Mouse (Mus musculus) ZHBTc4 (cell line): ENCODE results near the gene Chrne.

Experiments used
- DNase-seq: peaks from one replicate; pipeline ENCODE4 v3.0.0-alpha.2; 2011; ENCODE audit warnings: low read depth, low spot score

Chrne gene

GRCm38 (mm10) chr11:70619101-70619500 lies at the start of gene Chrne:
TSS of gene Chrne (minus strand) at chr11:70619216.
- no peak for DNase-seq

DNA sequence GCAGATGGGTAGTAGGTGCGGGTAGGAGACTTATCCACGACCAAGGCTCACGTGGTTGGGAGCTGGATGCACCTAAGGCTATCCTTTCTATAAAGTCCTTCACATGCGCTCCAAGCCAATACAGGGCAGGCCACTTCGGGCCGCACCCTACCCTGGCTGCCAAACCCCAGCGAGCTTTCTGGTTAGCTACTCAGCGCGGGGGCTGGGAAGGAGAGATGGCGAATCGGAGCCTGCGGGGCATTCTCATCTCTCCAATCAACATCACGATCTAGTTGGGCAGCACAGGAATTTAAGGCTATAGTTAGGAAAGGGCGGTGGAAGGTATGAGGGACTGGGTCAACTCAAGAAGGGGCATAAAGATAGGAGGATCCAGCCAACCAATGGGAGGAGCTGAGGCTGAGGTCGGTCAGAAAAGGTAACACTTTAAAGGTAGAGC lies 49.3 kb upstream of the Chrne start:
- no peak for DNase-seq

- no peak for DNase-seq
Observed at GRCm38 (mm10) chr11:70667271-70668150, 48.5 kb upstream of the Chrne start.

DNA sequence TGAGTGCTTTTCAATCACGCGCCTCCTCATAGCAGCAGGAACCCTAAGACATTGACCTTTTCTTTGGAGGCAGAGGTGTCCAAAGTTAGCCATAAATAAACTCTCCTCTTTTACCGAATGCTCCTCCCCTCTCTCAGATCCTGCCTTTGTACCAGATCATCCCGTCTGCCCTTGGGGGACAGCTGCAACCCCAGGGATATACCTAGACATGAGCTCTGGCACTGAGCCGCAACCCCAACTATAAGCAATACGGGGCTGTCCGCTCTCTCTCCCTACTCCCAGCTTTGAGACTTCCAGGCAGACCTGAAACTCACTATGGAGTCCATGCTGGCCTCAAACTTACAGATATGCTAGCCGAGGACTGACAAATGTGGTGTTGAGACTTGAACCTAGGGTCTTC lies 47.7 kb upstream of the Chrne start:
- DNase-seq, result no peak

DNA sequence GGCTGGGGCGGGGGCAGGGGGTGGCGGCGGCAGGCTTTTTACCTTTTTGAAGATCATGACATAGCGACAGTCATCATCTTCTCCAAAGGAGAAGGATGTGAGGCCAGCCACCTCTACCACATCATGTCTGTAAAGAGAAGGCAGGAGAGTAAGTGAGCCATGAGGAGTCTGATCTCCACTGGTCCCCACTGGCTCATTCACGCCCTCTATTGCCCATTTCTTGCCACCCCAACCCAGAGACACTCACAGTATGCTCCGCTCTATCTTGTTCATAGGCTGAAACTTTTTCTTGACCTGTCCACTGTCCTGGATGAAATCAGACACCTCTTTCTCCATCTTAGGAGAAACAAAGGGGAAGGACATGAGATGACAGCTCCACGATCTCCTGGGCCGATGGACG lies 45.7 kb upstream of the Chrne start:
- no peak for DNase-seq

GRCm38 (mm10) chr11:70663957-70664356 lies 44.9 kb upstream of the Chrne start:
- no peak for DNase-seq

DNA sequence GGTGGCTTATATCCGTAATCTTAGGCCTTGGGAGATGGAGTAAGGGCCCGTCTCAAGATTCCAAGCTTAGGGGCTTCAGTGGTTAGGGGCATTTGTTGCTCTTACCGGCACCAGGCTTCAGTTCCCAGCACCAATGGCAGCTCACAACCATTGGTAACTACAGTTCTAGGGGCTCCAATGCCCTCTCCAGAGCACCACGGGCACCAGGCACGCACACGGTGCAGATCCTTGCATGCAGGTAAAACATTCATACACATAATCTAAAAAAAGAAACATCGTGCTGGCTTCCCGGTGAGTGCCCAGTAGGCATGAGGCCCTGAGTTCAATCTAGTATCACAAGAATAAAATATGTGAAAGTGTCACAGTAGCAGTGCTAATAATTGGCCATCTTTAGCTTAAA lies 44.1 kb upstream of the Chrne start:
- DNase-seq, result no peak

DNA sequence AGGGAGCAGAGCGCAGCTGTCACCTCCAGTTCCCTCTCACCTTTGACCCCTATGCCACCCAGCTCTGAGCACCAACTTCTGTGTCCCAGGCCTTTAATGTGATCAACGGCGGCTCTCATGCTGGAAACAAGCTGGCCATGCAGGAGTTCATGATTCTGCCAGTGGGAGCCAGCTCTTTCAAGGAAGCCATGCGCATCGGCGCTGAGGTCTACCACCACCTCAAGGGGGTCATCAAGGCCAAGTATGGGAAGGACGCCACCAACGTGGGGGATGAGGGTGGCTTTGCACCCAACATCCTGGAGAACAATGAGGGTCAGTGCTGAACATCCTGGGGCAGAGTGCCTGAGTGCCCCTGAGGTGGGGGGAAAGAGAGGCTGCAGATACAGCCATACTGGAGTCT lies 41.6 kb upstream of the Chrne start:
- DNase-seq, result no peak

DNA sequence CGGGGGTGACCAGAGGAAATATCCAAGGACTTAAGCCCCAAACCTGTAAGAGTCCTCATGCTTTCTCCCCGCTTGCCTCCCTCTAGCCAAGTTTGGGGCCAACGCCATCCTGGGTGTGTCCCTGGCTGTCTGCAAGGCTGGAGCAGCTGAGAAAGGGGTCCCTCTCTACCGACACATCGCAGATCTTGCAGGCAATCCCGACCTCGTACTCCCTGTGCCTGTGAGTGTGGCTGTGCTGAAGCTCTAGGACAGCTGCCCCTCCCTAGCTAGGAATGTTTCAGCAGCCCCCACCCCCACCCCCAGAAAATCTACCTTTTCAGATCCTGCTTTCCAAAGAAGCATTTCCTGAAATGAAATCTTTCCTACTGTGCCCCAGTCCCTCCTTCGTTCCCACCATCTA lies 39.9 kb upstream of the Chrne start:
- peak; percentile 39 for DNase-seq

- no peak for DNase-seq
Observed at GRCm38 (mm10) chr11:70658521-70658920, 39.5 kb upstream of the Chrne start.

DNA sequence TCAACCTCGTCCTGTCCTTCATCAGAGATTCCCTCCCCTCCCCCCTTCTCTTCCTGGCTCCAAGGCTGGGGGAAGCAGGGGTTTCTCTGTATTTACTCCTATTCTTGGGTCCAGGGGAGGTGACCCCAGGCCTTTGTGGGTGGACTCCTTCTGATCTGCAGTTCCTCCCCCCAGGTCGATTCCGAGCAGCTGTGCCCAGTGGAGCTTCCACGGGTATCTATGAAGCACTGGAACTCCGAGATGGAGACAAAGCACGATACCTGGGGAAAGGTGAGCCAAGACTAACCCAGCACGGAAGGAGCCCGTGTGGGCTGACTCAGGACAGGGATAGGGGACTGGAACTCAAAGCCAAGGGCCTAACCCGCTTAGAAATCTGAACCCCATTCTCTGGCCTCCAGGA lies 39.0 kb upstream of the Chrne start:
- DNase-seq, result no peak

DNA sequence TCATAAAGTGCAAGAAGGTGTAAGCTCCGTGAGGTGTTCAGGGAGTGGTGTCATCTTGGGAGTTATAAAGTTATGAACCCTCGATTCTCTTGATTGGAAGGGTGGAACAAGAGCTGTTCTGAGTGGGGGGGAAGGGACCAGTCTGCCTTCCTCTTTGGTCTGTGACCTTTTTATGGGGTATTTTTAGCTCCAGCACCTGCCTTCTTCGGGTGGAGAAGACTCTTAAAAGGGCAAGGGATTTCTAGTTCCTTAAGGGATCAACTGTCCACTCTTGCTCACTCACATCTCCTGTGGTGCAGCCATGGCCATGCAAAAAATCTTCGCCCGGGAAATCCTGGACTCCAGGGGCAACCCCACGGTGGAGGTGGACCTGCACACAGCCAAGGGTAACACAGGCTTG lies 38.6 kb upstream of the Chrne start:
- DNase-seq, result no peak

GRCm38 (mm10) chr11:70656964-70657363 lies 37.9 kb upstream of the Chrne start, which contains the start of gene Eno3:
TSS of gene Eno3 (plus strand) at chr11:70657202.
- no peak for DNase-seq

- DNase-seq, result no peak
Observed at GRCm38 (mm10) chr11:70656456-70656927, 37.5 kb upstream of the Chrne start.

DNA sequence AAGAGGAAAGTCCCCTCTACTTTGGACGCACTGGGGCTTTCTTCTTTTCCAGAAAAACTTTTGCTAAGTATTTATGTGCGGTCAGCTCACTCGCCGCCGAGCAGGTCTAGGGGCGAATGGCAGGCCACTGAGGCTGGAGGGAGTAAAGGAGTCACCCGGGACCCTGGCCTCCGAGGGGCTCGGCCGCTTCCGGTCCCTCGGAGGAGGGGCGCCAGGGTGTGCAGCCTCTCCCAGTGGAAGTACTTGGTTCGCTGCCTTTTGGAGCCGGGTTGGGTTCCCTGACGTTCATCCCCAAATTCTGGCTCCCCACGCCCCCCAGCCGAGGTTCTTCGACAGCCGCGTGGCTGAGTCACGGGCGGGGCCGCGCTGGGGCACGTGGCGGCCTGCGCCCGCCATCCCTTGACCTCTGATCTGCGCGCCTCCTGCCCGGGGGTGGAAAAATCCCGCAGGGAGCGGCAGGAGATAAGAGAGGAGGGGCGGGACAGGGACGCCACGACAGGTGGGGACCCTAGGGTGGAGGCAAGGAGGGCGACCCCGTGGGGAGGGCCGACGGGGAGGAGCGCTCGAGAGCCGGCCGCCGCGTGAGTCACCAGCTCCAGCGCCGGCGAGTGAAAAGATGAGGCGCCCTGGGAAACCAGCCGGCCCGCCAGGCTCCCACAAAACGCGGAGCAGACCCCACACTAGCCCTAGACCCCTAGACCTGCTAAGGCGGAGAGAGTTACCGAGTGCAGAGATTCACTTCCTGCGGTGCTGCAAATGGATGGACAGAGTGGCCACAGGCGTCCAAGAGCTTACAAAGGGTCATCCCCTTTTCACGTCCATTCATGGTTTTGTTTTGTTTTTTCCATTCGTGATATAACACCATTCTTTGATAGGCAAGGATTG lies 36.8 kb upstream of the Chrne start:
- peak; percentile 80 for DNase-seq

- DNase-seq, result peak; percentile 87
Observed at GRCm38 (mm10) chr11:70654923-70655570, 36.0 kb upstream of the Chrne start.

GRCm38 (mm10) chr11:70654198-70654922 lies 35.3 kb upstream of the Chrne start, which contains the start of gene Pfn1:
TSS of gene Pfn1 (minus strand) at chr11:70654644.
- DNase-seq, result peak; percentile 89

GRCm38 (mm10) chr11:70653345-70654197 lies 34.6 kb upstream of the Chrne start:
- peak; percentile 84 for DNase-seq

DNA sequence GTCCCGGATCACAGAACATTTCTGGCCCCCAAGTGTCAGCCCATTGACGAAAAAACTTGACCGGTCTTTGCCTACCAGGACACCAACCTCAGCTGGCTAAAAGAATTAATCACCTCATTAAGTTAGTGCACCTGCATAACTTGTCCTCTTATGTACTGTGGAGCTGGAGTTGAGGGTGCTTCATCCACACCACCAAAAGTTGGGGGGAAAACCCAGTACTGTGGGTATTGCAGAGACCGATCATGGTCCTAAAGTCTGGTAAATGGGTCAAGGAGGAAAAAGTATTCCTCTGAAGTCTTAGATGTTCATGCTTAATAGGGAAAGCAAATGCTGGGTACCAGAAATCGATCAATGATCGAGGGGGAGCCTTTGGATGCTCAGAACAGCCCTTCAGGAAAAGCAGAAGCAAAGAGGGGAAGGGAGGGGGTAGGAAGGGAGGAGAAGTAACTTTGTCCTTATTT lies 33.9 kb upstream of the Chrne start:
- no peak for DNase-seq
